Mouse (Mus musculus) spleen, adult 2 months (tissue): ENCODE data around the gene Nosip.

ENCODE experiments used
- CTCF ChIP-seq: fragments of 200-500 bp; IDR thresholded peaks from 2 replicates; pipeline ENCODE4 v1.5.1; 2011; ENCODE audit warnings: mild to moderate bottlenecking, inconsistent platforms; ENCODE audit not compliant: insufficient read depth, insufficient read length, insufficient replicate concordance; ENCODE audit errors: extremely low read depth
- POLR2A ChIP-seq: fragments of 200-500 bp; IDR thresholded peaks from 2 replicates; pipeline ENCODE4 v1.6.1; 2011; ENCODE audit warnings: low read depth, low read length, inconsistent platforms

DNA sequence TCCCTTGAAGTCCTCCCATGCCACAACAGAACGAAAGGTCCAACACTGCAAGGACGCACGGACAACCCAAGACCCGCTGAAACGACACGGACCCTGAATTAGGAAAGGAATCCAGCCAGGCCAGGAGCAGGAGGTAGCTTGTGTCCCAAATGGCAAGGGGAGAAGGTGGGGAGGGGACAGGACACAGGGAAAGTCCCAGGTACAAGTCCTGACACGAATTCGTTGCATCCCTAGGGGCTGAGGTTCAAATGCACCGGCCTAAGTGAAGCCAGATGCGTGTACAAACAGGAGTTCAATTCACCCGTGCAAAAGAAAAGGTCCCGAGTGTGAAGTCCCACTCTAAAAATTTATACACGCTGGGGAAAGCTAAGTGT is 10.6 kb upstream of the Nosip start:
- TF ChIP-seq CTCF (no peak), POLR2A (no peak)
